Mouse (Mus musculus) induced T-regulatory cell, adult 2 months (primary cell): ENCODE measurements around the gene Btf3.

Source experiments
- DNase-seq: peaks from one replicate; pipeline ENCODE4 v3.0.0-alpha.2; 2012; ENCODE audit warnings: low read depth

The Btf3 gene

DNA sequence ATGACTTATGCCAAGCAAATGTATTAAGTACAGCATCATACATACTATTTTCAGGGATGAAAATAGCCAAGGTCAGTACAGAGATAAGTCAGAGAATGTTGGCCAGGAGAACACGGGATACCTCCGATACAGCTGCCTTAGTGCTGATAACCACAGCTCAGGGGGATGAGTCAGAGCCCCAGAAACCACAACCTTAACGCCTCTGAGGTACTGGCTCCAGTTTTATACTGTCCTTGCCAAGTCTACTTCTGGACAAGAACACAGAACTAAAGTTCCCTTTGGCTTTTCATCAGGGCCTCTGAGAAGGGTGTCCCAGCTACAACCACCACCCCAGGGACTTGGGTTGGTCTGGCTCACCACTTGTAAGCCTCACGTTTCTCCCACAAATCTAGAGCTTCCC, 41.2 kb downstream of the Btf3 start:
- no peak for DNase-seq

DNA sequence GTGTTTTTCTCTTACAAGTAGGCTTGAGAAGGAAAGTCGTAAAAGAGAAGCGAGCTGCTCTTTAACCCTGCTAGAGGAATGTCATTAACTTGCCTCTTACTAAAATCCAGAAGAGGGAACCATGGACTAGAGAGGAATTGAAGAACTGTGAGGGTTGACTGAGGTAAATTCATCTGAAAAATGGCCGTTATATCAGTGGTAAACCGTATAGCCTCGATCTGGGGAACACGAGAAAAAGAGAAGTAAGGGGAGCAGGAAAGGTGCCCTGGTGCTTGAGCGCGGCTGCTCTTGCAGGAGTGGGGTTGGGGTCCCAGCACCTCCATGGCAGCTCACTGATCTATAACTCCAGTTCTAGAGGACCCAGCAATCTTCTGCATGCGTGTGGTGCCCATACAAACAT, 42.8 kb downstream of the Btf3 start:
- DNase-seq = no peak

- peak; percentile 20 for DNase-seq
These were observed 52.7 kb downstream of the Btf3 start for GRCm38 (mm10) chr13:98264111-98264510.

GRCm38 (mm10) chr13:98263458-98263987, 53.3 kb downstream of the Btf3 start:
- no peak for DNase-seq

- DNase-seq = peak; percentile 99
These were observed 54.0 kb downstream of the Btf3 start, which contains the start of the genes Utp15 and Ankra2 for GRCm38 (mm10) chr13:98262636-98263457. TSS of gene Utp15 (minus strand) at chr13:98263041. TSS of gene Ankra2 (plus strand) at chr13:98263074.
